Mouse (Mus musculus) right cerebral cortex, postnatal 25 days (tissue): Measurements from ENCODE around the gene Smad1.
A peak's percentile ranks its signal among the peaks of the same experiment; 100 is the strongest.
"Not testable (repeated sequence)": the region's sequence is repeated elsewhere in the genome, so short reads cannot be mapped to it uniquely, and the experiment has no call there.

Experiments used
- DNase-seq: peaks from one replicate; pipeline ENCODE4 v3.0.0; 2022

Smad1 gene

GRCm38 (mm10) chr8:79398994-79399650 is at the start of gene Smad1:
Smad1 (minus strand) TSS chr8:79399518.
- DNase-seq: peak; percentile 95

- DNase-seq: no peak
These were observed 48.0 kb upstream of the Smad1 start for GRCm38 (mm10) chr8:79447260-79447853.

GRCm38 (mm10) chr8:79443460-79444098 is 44.3 kb upstream of the Smad1 start:
- DNase-seq: no peak

- no peak for DNase-seq
These were observed 34.7 kb upstream of the Smad1 start for GRCm38 (mm10) chr8:79433953-79434500.

GRCm38 (mm10) chr8:79414907-79415306 is 15.6 kb upstream of the Smad1 start:
- DNase-seq: no peak

GRCm38 (mm10) chr8:79410501-79410900 is 11.2 kb upstream of the Smad1 start:
- DNase-seq: no peak

GRCm38 (mm10) chr8:79407356-79407755 is 8.0 kb upstream of the Smad1 start:
- not testable (repeated sequence) for DNase-seq

GRCm38 (mm10) chr8:79404895-79405557 is 5.7 kb upstream of the Smad1 start:
- no peak for DNase-seq

- no peak for DNase-seq
These were observed 1.4 kb upstream of the Smad1 start for GRCm38 (mm10) chr8:79400671-79401070.

- DNase-seq: peak; percentile 40
These were observed 902 bp downstream of the Smad1 start for GRCm38 (mm10) chr8:79398251-79398981.

- DNase-seq: no peak
These were observed 1.5 kb downstream of the Smad1 start for GRCm38 (mm10) chr8:79397705-79398250.

- DNase-seq: no peak
These were observed 2.4 kb downstream of the Smad1 start for GRCm38 (mm10) chr8:79396911-79397310.

- DNase-seq: no peak
These were observed 5.3 kb downstream of the Smad1 start for GRCm38 (mm10) chr8:79394009-79394408.

GRCm38 (mm10) chr8:79393215-79393614 is 6.1 kb downstream of the Smad1 start:
- no peak for DNase-seq

- no peak for DNase-seq
These were observed 6.7 kb downstream of the Smad1 start for GRCm38 (mm10) chr8:79392649-79393048.

- no peak for DNase-seq
These were observed 7.9 kb downstream of the Smad1 start for GRCm38 (mm10) chr8:79391454-79391853.

GRCm38 (mm10) chr8:79389074-79389786 is 10.1 kb downstream of the Smad1 start:
- DNase-seq: no peak

- DNase-seq: no peak
These were observed 12.5 kb downstream of the Smad1 start for GRCm38 (mm10) chr8:79386831-79387230.

GRCm38 (mm10) chr8:79386358-79386757 is 13.0 kb downstream of the Smad1 start:
- no peak for DNase-seq

- no peak for DNase-seq
These were observed 14.7 kb downstream of the Smad1 start for GRCm38 (mm10) chr8:79384276-79385271.
